Mouse (Mus musculus) olfactory bulb, adult 2 months (tissue): ENCODE measurements around the gene Cct8.

ENCODE experiments used
- CTCF ChIP-seq: fragments of 200-500 bp; IDR thresholded peaks from 2 replicates; pipeline ENCODE4 v1.5.1; 2012; ENCODE audit warnings: low read depth, mild to moderate bottlenecking, low read length, moderate library complexity; ENCODE audit not compliant: insufficient read depth
- POLR2A ChIP-seq: fragments of 200-500 bp; IDR thresholded peaks from 2 replicates; pipeline ENCODE4 v1.6.1; 2012; ENCODE audit warnings: mild to moderate bottlenecking, low read depth, low read length, moderate library complexity; ENCODE audit not compliant: insufficient read depth

GRCm38 (mm10) chr16:87445528-87445927, 50.1 kb downstream of the Cct8 start:
- no peak for TF ChIP-seq POLR2A
- TF ChIP-seq CTCF, result no peak
